Mouse (Mus musculus): ENCODE measurements around the gene Rack1. TPM values are rescaled to one million over a fixed set of nuclear protein-coding genes. Genes with fewer than 3 reads are reported as not detected.
A peak's percentile ranks its signal among the peaks of the same experiment; 100 is the strongest.
"Not testable (repeated sequence)": the region's sequence is repeated elsewhere in the genome, so short reads cannot be mapped to it uniquely, and the experiment has no call there.

Rack1 gene
- polyA plus RNA-seq, 1 experiment from 2014 or later, result 565 TPM

DNA sequence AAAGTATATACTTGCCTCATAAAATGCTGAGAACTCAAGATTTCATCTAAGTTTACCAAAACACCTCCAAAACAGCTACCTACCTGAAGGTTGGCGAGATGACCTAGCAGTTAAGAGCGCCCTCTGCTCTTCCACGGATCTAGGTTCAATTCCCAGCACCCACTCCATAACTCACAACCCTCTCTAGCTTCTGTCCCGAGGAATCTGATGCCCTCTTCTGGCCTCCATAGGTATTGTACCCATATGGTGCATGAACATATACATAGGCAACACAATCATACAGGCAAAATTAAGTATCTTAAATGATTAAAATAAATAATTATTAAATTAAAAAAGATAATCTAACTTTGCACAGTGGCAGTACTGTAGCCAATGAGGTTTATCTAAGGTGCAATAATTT lies 17.9 kb upstream of the Rack1 start:
- 89% methylated on average over 4 of the region's 4 CpGs for WGBS
- no peaks in the 10 kb centered on the region for H3K9me3 ChIP-seq
- H3K4me2 ChIP-seq, result no peak overlapping the region
- no peak overlapping the region for H3K27ac ChIP-seq
- H3K4me1 ChIP-seq, result no peaks in the 10 kb centered on the region
- H3K36me3 ChIP-seq (replicated peaks), result no peaks in the 10 kb centered on the region
- no peaks in the 10 kb centered on the region for H3K27me3 ChIP-seq
- no peak for ATAC-seq (ENCODE audit: low FRiP score)
- H3K4me3 ChIP-seq (replicated peaks), result no peak overlapping the region
- H3K9ac ChIP-seq, result no peak overlapping the region

DNA sequence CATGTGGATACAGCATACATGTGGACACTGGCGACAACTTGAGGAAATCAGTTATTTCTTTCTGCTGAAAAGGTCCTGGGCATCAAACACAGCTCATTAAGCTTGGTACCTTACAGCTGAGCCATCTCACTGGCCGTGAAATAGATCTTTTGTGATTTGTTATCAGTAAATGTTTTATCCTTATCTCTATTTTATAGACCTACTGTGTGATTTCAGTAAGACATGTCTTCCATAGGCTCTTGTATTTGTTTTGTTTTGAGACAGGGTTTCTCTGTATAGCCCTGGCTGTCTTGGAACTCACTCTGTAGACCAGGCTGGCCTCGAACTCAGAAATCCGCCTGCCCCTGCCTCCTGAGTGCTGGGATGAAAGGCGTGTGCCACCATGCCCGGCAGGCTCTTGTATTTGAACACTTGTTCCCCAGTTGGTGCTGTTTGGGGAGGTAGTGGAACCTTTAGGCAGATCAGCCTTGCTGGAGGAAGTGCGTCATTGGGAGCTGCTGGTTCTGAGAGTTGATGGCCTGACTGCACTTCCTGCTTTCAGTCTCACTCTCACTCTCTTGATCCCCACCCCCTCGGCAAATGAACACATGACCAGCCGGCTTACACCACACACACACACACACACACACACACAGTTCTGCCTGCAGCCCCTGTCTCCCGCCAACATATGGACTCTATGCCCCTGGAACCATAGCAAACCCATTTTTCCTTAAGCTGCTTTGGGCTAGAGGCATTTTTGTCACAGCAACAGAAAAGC lies 12.5 kb upstream of the Rack1 start:
- Histone ChIP-seq H3K9me3 (no peaks in the 10 kb centered on the region), H3K36me3 (replicated peaks) (no peaks in the 10 kb centered on the region), H3K4me3 (replicated peaks) (peak overlapping the region; percentile 40; the same call in 1 of the 2 replicates), H3K27me3 (peaks cover 3% of the 10 kb centered on the region; the same call in 1 of the 2 replicates), H3K9ac (no peak overlapping the region), H3K4me2 (peak overlapping the region; percentile 57), H3K27ac (no peak overlapping the region), H3K4me1 (peaks cover 6% of the 10 kb centered on the region)
- peak; percentile 69 for ATAC-seq (ENCODE audit: low FRiP score)
- 46% methylated on average over 10 of the region's 10 CpGs for WGBS

GRCm38 (mm10) chr11:48788311-48789089 lies 11.6 kb upstream of the Rack1 start:
- 11% methylated on average over 16 of the region's 16 CpGs for WGBS
- Histone ChIP-seq H3K4me3 (replicated peaks) (peak overlapping the region; percentile 40), H3K36me3 (replicated peaks) (no peaks in the 10 kb centered on the region), H3K27me3 (peaks cover 3% of the 10 kb centered on the region; the same call in 1 of the 2 replicates), H3K4me2 (peak overlapping the region; percentile 57), H3K27ac (no peak overlapping the region), H3K4me1 (peaks cover 6% of the 10 kb centered on the region), H3K9me3 (no peaks in the 10 kb centered on the region), H3K9ac (peak overlapping the region; percentile 54)
- peak; percentile 81 for ATAC-seq (ENCODE audit: low FRiP score)

- Histone ChIP-seq H3K9ac (no peak overlapping the region), H3K4me3 (replicated peaks) (no peak overlapping the region), H3K4me1 (peaks cover 6% of the 10 kb centered on the region), H3K27me3 (peaks cover 3% of the 10 kb centered on the region; the same call in 1 of the 2 replicates), H3K27ac (no peak overlapping the region), H3K36me3 (replicated peaks) (no peaks in the 10 kb centered on the region), H3K9me3 (no peaks in the 10 kb centered on the region), H3K4me2 (no peak overlapping the region)
- WGBS, result 81% methylated on average over 5 of the region's 5 CpGs
- no peak for ATAC-seq (ENCODE audit: low FRiP score)
Measured at GRCm38 (mm10) chr11:48789215-48789614, 10.9 kb upstream of the Rack1 start.

- Histone ChIP-seq H3K9ac (no peak overlapping the region), H3K27ac (no peak overlapping the region), H3K9me3 (no peaks in the 10 kb centered on the region), H3K4me1 (peaks cover 6% of the 10 kb centered on the region), H3K36me3 (replicated peaks) (no peaks in the 10 kb centered on the region), H3K27me3 (peaks cover 3% of the 10 kb centered on the region; the same call in 1 of the 2 replicates), H3K4me3 (replicated peaks) (peak overlapping the region; percentile 12; the same call in 1 of the 2 replicates), H3K4me2 (peak overlapping the region; percentile 40)
- peak; percentile 60; the same call in 1 of the 2 replicates for ATAC-seq (ENCODE audit: low FRiP score)
- 19% methylated on average over 20 of the region's 20 CpGs for WGBS
Measured at GRCm38 (mm10) chr11:48789973-48790823, 9.9 kb upstream of the Rack1 start.

- no peak overlapping the region for H3K9ac ChIP-seq
- 69% methylated on average over 8 of the region's 8 CpGs for WGBS
- H3K4me3 ChIP-seq (replicated peaks), result no peak overlapping the region
- peaks cover 3% of the 10 kb centered on the region; the same call in 1 of the 2 replicates for H3K27me3 ChIP-seq
- no peak overlapping the region for H3K4me2 ChIP-seq
- ATAC-seq (ENCODE audit: low FRiP score), result no peak
- H3K36me3 ChIP-seq (replicated peaks), result no peaks in the 10 kb centered on the region
- peaks cover 6% of the 10 kb centered on the region for H3K4me1 ChIP-seq
- no peak overlapping the region for H3K27ac ChIP-seq
- no peaks in the 10 kb centered on the region for H3K9me3 ChIP-seq
Measured at GRCm38 (mm10) chr11:48790946-48791345, 9.2 kb upstream of the Rack1 start.

GRCm38 (mm10) chr11:48791894-48792293 lies 8.2 kb upstream of the Rack1 start:
- not testable (repeated sequence) for H3K4me2 ChIP-seq; ATAC-seq (ENCODE audit: low FRiP score); H3K9me3 ChIP-seq; H3K9ac ChIP-seq; H3K27me3 ChIP-seq; H3K4me1 ChIP-seq; H3K36me3 ChIP-seq (replicated peaks); H3K27ac ChIP-seq; H3K4me3 ChIP-seq (replicated peaks)
- 87% methylated on average over 9 of the region's 9 CpGs for WGBS

DNA sequence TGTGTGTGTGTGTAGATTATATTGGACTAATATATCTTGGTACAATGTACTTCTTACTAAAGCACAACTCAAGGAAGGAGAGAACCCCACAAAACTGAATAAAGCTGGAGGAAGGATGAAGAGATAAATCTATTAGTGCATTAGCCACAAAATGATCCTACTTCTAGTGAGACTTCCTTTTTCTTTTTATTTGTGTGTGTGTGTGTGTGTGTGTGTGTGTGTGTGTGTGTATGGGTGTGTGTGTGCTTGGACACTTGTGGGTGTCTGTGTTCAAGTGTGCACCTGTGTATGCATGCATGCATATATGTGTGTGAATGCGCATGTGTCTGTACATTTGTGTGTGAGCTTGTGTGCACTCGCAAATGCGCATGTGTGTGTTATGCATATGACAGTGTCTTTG lies 6.9 kb upstream of the Rack1 start:
- WGBS, result 95% methylated on average over 3 of the region's 3 CpGs
- Histone ChIP-seq H3K27ac (no peak overlapping the region), H3K4me2 (no peak overlapping the region), H3K9me3 (no peaks in the 10 kb centered on the region), H3K36me3 (replicated peaks) (no peaks in the 10 kb centered on the region), H3K27me3 (peaks cover 3% of the 10 kb centered on the region; the same call in 1 of the 2 replicates), H3K9ac (no peak overlapping the region), H3K4me3 (replicated peaks) (no peak overlapping the region), H3K4me1 (peaks cover 7% of the 10 kb centered on the region; the same call in 1 of the 2 replicates)
- no peak for ATAC-seq (ENCODE audit: low FRiP score)

DNA sequence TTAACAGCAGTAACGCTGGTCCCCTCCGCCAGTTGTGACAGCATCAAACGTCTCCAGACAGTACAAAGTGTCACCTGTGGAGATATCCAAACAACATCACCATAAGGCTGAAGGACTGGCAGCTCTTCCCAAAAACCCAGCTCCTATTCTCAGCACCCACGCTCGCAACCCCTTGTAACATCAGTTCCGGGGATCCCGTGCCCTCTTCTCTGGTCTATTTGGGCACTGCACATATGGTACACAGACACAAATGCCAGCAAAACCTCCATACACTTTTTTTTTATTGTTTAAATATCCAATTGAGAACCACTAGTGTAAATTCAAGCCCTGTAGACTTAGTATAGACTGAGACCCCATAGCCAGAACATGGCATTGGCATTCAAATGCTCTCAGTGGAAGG lies 4.9 kb upstream of the Rack1 start:
- Histone ChIP-seq H3K27ac (no peak overlapping the region), H3K4me2 (no peak overlapping the region), H3K4me3 (replicated peaks) (no peak overlapping the region), H3K9me3 (no peaks in the 10 kb centered on the region), H3K4me1 (peaks cover 13% of the 10 kb centered on the region), H3K36me3 (replicated peaks) (no peaks in the 10 kb centered on the region), H3K27me3 (peaks cover 3% of the 10 kb centered on the region; the same call in 1 of the 2 replicates), H3K9ac (no peak overlapping the region)
- ATAC-seq (ENCODE audit: low FRiP score), result no peak
- WGBS, result 91% methylated on average over 7 of the region's 7 CpGs

- H3K9ac ChIP-seq, result no peak overlapping the region
- no peak overlapping the region for H3K4me2 ChIP-seq
- H3K27ac ChIP-seq, result no peak overlapping the region
- no peak overlapping the region for H3K4me3 ChIP-seq (replicated peaks)
- no peaks in the 10 kb centered on the region for H3K9me3 ChIP-seq
- H3K36me3 ChIP-seq (replicated peaks), result peaks cover under 1% of the 10 kb centered on the region
- no peaks in the 10 kb centered on the region for H3K27me3 ChIP-seq
- 78% methylated on average over 4 of the region's 4 CpGs for WGBS
- no peak for ATAC-seq (ENCODE audit: low FRiP score)
- H3K4me1 ChIP-seq, result peaks cover 17% of the 10 kb centered on the region
Measured at GRCm38 (mm10) chr11:48796290-48796689, 3.8 kb upstream of the Rack1 start.

- Histone ChIP-seq H3K36me3 (replicated peaks) (peaks cover 11% of the 10 kb centered on the region), H3K9me3 (no peaks in the 10 kb centered on the region), H3K4me2 (no peak overlapping the region), H3K27ac (no peak overlapping the region), H3K9ac (peak overlapping the region; percentile 7; the same call in 1 of the 2 replicates), H3K4me1 (peaks cover 27% of the 10 kb centered on the region), H3K27me3 (no peaks in the 10 kb centered on the region), H3K4me3 (replicated peaks) (no peak overlapping the region)
- ATAC-seq (ENCODE audit: low FRiP score), result no peak
- 89% methylated on average over 5 of the region's 5 CpGs for WGBS
Measured at GRCm38 (mm10) chr11:48797287-48797686, 2.8 kb upstream of the Rack1 start.

- Histone ChIP-seq H3K4me3 (replicated peaks) (no peak overlapping the region), H3K4me1 (peaks cover 31% of the 10 kb centered on the region), H3K36me3 (replicated peaks) (peaks cover 21% of the 10 kb centered on the region), H3K9ac (peak overlapping the region; percentile 36; the same call in 1 of the 2 replicates), H3K27ac (no peak overlapping the region), H3K4me2 (0 out of 2 replicates have a peak overlapping the region, but pooled peaks have one; percentile 2), H3K27me3 (no peaks in the 10 kb centered on the region), H3K9me3 (no peaks in the 10 kb centered on the region)
- WGBS, result 78% methylated on average over 7 of the region's 7 CpGs
- ATAC-seq (ENCODE audit: low FRiP score), result no peak
Measured at GRCm38 (mm10) chr11:48798308-48798707, 1.8 kb upstream of the Rack1 start.

All from forebrain, embryonic 12.5 days (tissue).